Mouse (Mus musculus) hindbrain, embryonic 11.5 days (tissue): ENCODE data around the gene Parp4. TPM values are rescaled to one million over a fixed set of nuclear protein-coding genes. Genes with fewer than 3 reads are reported as not detected.

Source experiments
- ATAC-seq: fragments of 200-750 bp; cut with Nextera tagmentation; 2 replicates; pipeline ENCODE4 v1.8.0; 2017; ENCODE audit warnings: mild to moderate bottlenecking, moderate TSS enrichment, moderate library complexity; ENCODE audit not compliant: low FRiP score
- DNase-seq: peaks from one replicate; pipeline ENCODE4 v3.0.0-alpha.2; 2015; ENCODE audit warnings: low spot score
- H3K27ac ChIP-seq: fragments of 300-500 bp; sonication (generic); 2 replicates; pipeline ENCODE4 v1.5.1; 2014; ENCODE audit warnings: mild to moderate bottlenecking, low read depth, low read length
- H3K27me3 ChIP-seq: fragments of 300-500 bp; sonication (generic); 2 replicates; pipeline ENCODE4 v1.6.1; 2014; ENCODE audit warnings: mild to moderate bottlenecking, low read length, moderate library complexity, mixed read lengths; ENCODE audit not compliant: control insufficient read depth, insufficient read depth
- H3K36me3 ChIP-seq: fragments of 300-500 bp; sonication (generic); 2 replicates; pipeline ENCODE4 v1.6.1; 2014; ENCODE audit warnings: mild to moderate bottlenecking, low read length, moderate library complexity, mixed read lengths; ENCODE audit not compliant: control insufficient read depth, insufficient read depth
- H3K4me1 ChIP-seq: fragments of 300-500 bp; sonication (generic); replicated peaks from 2 replicates; pipeline ENCODE4 v1.6.1; 2014; ENCODE audit warnings: low read length, mixed read lengths; ENCODE audit not compliant: control insufficient read depth, insufficient read depth
- H3K4me2 ChIP-seq: fragments of 300-500 bp; sonication (generic); replicated peaks from 2 replicates; pipeline ENCODE4 v1.6.1; 2014; ENCODE audit warnings: mild to moderate bottlenecking, low read depth, low read length
- H3K4me3 ChIP-seq: fragments of 300-500 bp; sonication (generic); 2 replicates; pipeline ENCODE4 v1.5.1; 2014; ENCODE audit warnings: low read depth, low read length
- H3K9ac ChIP-seq: fragments of 300-500 bp; sonication (generic); 2 replicates; pipeline ENCODE4 v1.6.1; 2014; ENCODE audit warnings: low read depth, low read length
- H3K9me3 ChIP-seq: fragments of 300-500 bp; sonication (generic); 2 replicates; pipeline ENCODE4 v1.6.1; 2016; ENCODE audit warnings: low read length; ENCODE audit not compliant: control insufficient read depth
- WGBS: fragments of 180-500 bp; shearing (Covaris S2); extraction: QIAGEN DNeasy Blood & Tissue Kit; methylation state at CpG from one replicate; pipeline ENCODE4 v1.1.7; 2014; 5-methylcytosine and 5-hydroxymethylcytosine counted together
- polyA plus RNA-seq: library from polyadenylated mRNA; unstranded; fragments of >200 nt; fragmentation: Nextera tagmentation; extraction: Ambion mirVana; gene quantifications from 2 replicates; pipeline ENCODE4 v1.2.1, GENCODE M21; 2014

The Parp4 gene
- 1.1 and 2.9 TPM in 2 replicates for polyA plus RNA-seq

DNA sequence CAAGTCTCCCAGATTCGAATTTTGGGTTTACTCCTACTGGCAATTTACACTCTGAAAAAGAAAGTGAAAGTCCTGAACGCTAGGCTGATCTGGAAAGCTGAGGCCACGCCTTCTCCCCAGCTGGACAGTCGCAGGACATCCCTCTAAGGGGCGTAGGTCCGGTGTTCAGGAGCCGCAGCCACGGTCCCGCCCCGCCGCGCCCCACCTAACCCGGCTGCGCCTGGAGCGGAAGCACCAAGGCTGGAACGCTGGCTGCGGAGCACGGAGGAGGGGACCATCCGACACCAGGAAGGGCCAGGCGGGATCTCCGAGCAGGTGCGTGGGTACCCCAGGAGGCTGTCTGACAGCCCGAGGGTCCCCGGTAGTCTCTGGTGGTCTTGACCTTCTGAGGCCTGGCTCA lies at the start of gene Parp4, which contains the start of gene Cenpj:
Gene Parp4 (plus strand): TSS at position 204 of the 400 bp plus-strand sequence.
Gene Cenpj (minus strand): TSS at position 10 of the 400 bp plus-strand sequence.
- peak within 1 kb of the TSS; percentile 41 for H3K4me3 ChIP-seq
- ATAC-seq, result no peak
- peak within 1 kb of the TSS; percentile 67 for H3K4me2 ChIP-seq
- DNase-seq, result peak; percentile 62
- H3K27ac ChIP-seq, result no peak within 1 kb of the TSS
- H3K36me3 ChIP-seq, result no peaks in the 10 kb centered on the region
- no peaks in the 10 kb centered on the region for H3K27me3 ChIP-seq
- H3K9ac ChIP-seq, result peak within 1 kb of the TSS; percentile 64
- no peaks in the 10 kb centered on the region; the same call in 1 of the 2 replicates for H3K4me1 ChIP-seq
- WGBS, result 1% methylated on average over 24 of the region's 24 CpGs
- no peaks in the 10 kb centered on the region for H3K9me3 ChIP-seq

GRCm38 (mm10) chr14:56530788-56531187 lies 44.6 kb upstream of the Parp4 start:
- DNase-seq (no peak), ATAC-seq (no peak)
- Histone ChIP-seq H3K4me1 (no peaks in the 10 kb centered on the region), H3K27ac (no peak overlapping the region), H3K9ac (no peak overlapping the region), H3K9me3 (no peaks in the 10 kb centered on the region), H3K27me3 (no peaks in the 10 kb centered on the region), H3K4me2 (no peak overlapping the region), H3K4me3 (no peak overlapping the region), H3K36me3 (no peaks in the 10 kb centered on the region)
- WGBS, result 85% methylated on average over 2 of the region's 2 CpGs

- Histone ChIP-seq H3K4me2 (no peak overlapping the region), H3K4me3 (no peak overlapping the region), H3K27ac (no peak overlapping the region), H3K27me3 (no peaks in the 10 kb centered on the region), H3K9me3 (no peaks in the 10 kb centered on the region), H3K4me1 (no peaks in the 10 kb centered on the region), H3K9ac (no peak overlapping the region), H3K36me3 (no peaks in the 10 kb centered on the region)
- DNase-seq (no peak), ATAC-seq (no peak)
- 95% methylated on average over 1 of the region's 1 CpGs for WGBS
These were observed 30.5 kb upstream of the Parp4 start for GRCm38 (mm10) chr14:56544946-56545345.

DNA sequence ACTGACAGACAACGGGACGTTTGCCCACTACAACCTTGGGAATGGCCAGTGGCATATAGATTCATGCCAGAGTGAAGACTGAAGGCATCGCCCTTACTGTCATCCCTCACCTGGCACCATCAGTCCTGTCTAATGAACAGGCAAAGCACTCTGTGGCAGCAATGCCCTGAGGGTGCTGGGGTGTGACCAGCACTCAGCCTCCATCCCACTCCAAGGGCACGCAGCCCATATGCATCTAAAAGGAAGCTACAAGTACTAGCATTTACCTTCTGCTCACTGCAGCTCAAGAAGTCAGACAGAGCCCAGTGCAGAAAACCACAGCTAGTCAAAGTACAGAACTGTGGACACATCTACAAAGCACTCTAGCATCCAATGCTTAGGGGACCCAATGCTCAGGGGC lies 29.9 kb upstream of the Parp4 start:
- no peak overlapping the region for H3K4me3 ChIP-seq
- H3K36me3 ChIP-seq, result no peaks in the 10 kb centered on the region
- no peak overlapping the region for H3K4me2 ChIP-seq
- ATAC-seq, result no peak
- H3K27me3 ChIP-seq, result no peaks in the 10 kb centered on the region
- 96% methylated on average over 4 of the region's 4 CpGs for WGBS
- no peak overlapping the region for H3K9ac ChIP-seq
- no peaks in the 10 kb centered on the region for H3K4me1 ChIP-seq
- no peak for DNase-seq
- no peaks in the 10 kb centered on the region for H3K9me3 ChIP-seq
- no peak overlapping the region for H3K27ac ChIP-seq

- H3K4me2 ChIP-seq, result no peak overlapping the region
- H3K4me1 ChIP-seq, result no peaks in the 10 kb centered on the region
- H3K9me3 ChIP-seq, result no peaks in the 10 kb centered on the region
- H3K27me3 ChIP-seq, result no peaks in the 10 kb centered on the region
- ATAC-seq (no peak), DNase-seq (no peak)
- WGBS, result 86% methylated on average over 4 of the region's 4 CpGs
- no peak overlapping the region for H3K9ac ChIP-seq
- H3K27ac ChIP-seq, result no peak overlapping the region
- H3K4me3 ChIP-seq, result no peak overlapping the region
- 0 out of 2 replicates have a peak, but pooled peaks cover 2% of the 10 kb centered on the region for H3K36me3 ChIP-seq
These were observed 24.5 kb upstream of the Parp4 start for GRCm38 (mm10) chr14:56550960-56551359.

DNA sequence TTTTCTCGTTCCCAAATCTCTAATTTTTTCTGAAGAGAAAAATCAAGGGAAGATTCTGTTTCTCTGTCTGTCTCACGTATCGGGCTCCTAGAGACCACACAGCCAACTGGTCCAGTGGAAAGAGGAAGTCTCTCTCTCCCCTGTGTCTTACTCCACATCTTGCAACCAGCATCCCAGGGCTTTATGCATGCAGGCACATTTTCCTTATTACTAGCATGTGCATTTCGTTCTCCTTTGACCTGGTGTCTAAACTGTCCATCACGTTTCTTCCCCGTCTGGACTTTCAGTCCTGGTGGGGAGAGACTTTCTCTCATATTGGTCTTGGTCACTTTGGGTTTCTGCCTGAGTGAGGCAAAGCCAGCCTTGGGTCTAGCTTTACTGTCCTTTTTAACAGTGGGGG lies 22.5 kb upstream of the Parp4 start:
- no peak for DNase-seq
- H3K4me2 ChIP-seq, result no peak overlapping the region
- H3K4me3 ChIP-seq, result no peak overlapping the region
- H3K9me3 ChIP-seq, result no peaks in the 10 kb centered on the region
- no peaks in the 10 kb centered on the region for H3K27me3 ChIP-seq
- H3K36me3 ChIP-seq, result 0 out of 2 replicates have a peak, but pooled peaks cover 2% of the 10 kb centered on the region
- no peak overlapping the region for H3K27ac ChIP-seq
- ATAC-seq, result no peak
- 92% methylated on average over 6 of the region's 6 CpGs for WGBS
- no peaks in the 10 kb centered on the region for H3K4me1 ChIP-seq
- no peak overlapping the region for H3K9ac ChIP-seq

DNA sequence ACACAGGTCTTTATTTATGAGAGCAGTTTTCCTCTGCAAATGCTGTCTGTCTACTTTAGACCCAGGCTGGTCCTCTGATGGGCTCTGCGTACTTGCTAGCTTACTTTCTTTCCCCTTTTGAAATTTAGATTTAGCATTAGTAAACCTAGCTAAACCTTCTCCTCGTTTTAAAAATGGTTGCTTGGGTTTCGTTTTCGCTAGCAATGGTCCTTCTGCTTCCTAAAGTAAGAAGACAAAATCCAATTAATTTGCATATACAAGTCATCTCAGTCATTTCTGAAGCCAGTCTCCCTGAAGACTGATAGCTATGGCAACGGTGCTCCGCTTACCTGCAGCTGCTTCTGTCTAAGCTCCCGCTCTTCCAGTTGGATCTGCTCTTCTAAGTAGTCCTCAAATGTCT lies 22.1 kb upstream of the Parp4 start:
- 95% methylated on average over 7 of the region's 7 CpGs for WGBS
- no peak for DNase-seq
- Histone ChIP-seq H3K9ac (no peak overlapping the region), H3K36me3 (0 out of 2 replicates have a peak, but pooled peaks cover 4% of the 10 kb centered on the region), H3K27me3 (no peaks in the 10 kb centered on the region), H3K4me3 (no peak overlapping the region), H3K4me1 (no peaks in the 10 kb centered on the region), H3K9me3 (no peaks in the 10 kb centered on the region), H3K4me2 (no peak overlapping the region), H3K27ac (no peak overlapping the region)
- ATAC-seq, result no peak

GRCm38 (mm10) chr14:56554716-56555115 lies 20.7 kb upstream of the Parp4 start:
- no peak overlapping the region for H3K4me2 ChIP-seq
- H3K27me3 ChIP-seq, result no peaks in the 10 kb centered on the region
- 93% methylated on average over 2 of the region's 2 CpGs for WGBS
- 0 out of 2 replicates have a peak, but pooled peaks cover 5% of the 10 kb centered on the region for H3K36me3 ChIP-seq
- H3K4me1 ChIP-seq, result no peaks in the 10 kb centered on the region
- no peaks in the 10 kb centered on the region for H3K9me3 ChIP-seq
- H3K4me3 ChIP-seq, result no peak overlapping the region
- no peak for DNase-seq
- ATAC-seq, result no peak
- H3K27ac ChIP-seq, result no peak overlapping the region
- no peak overlapping the region for H3K9ac ChIP-seq

GRCm38 (mm10) chr14:56559134-56559533 lies 16.3 kb upstream of the Parp4 start:
- no peak overlapping the region for H3K27ac ChIP-seq

More at GRCm38 (mm10) chr14:56559134-56559533, 16.3 kb upstream of the Parp4 start:
- no peak for ATAC-seq
- Histone ChIP-seq H3K4me3 (no peak overlapping the region), H3K9ac (no peak overlapping the region), H3K4me2 (no peak overlapping the region), H3K27me3 (no peaks in the 10 kb centered on the region), H3K36me3 (0 out of 2 replicates have a peak, but pooled peaks cover 7% of the 10 kb centered on the region), H3K4me1 (no peaks in the 10 kb centered on the region), H3K9me3 (no peaks in the 10 kb centered on the region)
- 97% methylated on average over 3 of the region's 3 CpGs for WGBS
- DNase-seq, result no peak
